Mouse (Mus musculus) liver, embryonic 14.5 days (tissue): ENCODE measurements around the gene Gm28051.

Source experiments
- CTCF ChIP-seq: IDR thresholded peaks from 2 replicates; pipeline ENCODE4 v1.5.1; 2016; ENCODE audit warnings: antibody characterized with exemption, low read depth, control low read depth
- EP300 ChIP-seq: IDR thresholded peaks from 2 replicates; pipeline ENCODE4 v1.6.1; 2016; ENCODE audit warnings: antibody characterized with exemption, low read depth

DNA sequence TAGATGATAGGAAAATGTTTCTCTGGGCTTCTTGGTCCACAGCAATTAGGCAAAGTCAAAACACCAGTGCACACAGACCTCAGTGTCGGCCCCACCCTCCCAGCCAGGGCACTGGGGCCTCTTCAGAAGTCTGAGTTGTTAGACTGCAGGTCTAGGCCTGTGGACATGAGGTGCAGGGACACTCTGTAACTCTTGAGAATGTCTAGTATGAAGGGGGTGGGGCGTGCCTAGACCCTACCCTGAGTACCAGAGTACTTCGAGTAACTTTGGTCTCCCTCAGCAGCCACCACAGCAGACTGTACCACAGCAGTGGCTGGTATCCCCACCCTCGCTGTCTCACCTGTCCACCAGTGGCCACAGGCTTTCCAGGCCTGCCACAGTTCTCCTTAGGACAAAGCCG is 71.2 kb downstream of the Gm28051 start:
- TF ChIP-seq CTCF (no peak), EP300 (no peak)
